Mouse (Mus musculus) liver, adult 2 months (tissue): Measurements from ENCODE around the gene Uri1.

Experiments
- CTCF ChIP-seq: fragments of 200-500 bp; IDR thresholded peaks from 2 replicates; pipeline ENCODE4 v1.5.1; 2011; ENCODE audit warnings: low read depth, low read length, control low read depth
- POLR2A ChIP-seq: fragments of 200-500 bp; IDR thresholded peaks from 2 replicates; pipeline ENCODE4 v1.6.1; 2011; ENCODE audit warnings: low read length, control low read depth; ENCODE audit not compliant: insufficient read depth; ENCODE audit errors: extremely low read depth

GRCm38 (mm10) chr7:37918926-37919325 lies 104.4 kb downstream of the Uri1 start:
- TF ChIP-seq CTCF (no peak), POLR2A (no peak)
